Mouse (Mus musculus): ENCODE measurements around the gene S100a3.

The S100a3 gene

DNA sequence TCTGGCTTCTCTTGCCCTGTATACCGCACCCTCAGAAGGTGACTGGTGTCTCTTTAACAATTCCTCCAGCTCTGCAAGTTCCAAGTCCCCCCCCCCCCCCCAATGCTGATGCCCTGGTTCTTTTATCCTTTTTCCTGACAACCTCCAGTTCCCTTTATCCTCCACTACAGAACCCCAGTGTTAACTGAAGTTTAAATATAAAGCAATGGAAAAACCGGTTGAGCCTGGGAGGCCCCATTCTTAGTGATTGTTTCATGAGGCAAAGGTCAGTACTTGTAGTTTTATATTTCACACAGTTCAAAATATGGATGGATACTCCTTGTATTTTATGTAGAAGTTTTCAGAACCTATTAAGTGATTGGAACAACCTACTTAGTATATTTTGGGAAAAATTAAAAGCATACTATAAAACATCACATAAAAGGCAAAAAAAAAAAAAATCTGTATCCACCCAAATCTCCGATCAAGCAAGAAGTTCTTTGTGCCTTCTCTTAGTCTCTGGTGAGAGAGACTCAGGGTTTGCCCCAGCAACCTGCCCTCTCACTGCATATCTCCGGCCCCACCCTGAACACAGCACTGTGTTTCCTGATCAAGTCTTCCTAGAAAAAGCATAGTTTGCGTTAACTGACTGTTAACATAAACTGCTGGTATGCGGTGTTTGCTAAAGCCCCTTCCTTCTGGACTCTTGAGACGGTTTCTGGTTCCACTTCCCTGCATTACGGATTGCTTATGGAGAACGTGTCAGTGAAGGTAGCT, 66.1 kb downstream of the S100a3 start:
- peak in 1 of 2 experiments; percentile 4 for DNase-seq (ENCODE audit: low spot score in 2 of 2)

DNA sequence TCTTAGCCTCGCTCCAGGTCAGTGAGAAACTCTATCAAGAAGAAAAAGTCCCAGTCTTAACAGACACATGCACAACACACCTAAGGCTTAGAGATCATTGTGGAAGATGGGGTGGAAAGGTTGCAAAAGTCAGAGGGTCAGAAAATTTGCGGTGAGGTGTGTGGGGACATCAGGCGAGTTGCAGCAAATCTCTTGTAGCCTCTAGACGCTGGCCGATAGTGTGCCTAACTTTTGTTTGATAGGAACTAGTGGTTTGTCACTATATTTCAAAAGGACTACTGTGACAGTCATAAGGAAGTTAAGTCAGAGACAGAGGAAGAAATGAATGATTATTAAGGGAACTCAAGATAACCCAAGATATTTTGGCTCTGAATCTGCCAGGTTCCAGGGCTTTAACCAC, 67.0 kb downstream of the S100a3 start:
- no peak for DNase-seq (ENCODE audit: low spot score in 2 of 2)

- DNase-seq (ENCODE audit: low spot score in 2 of 2), result no peak
These were observed 67.4 kb downstream of the S100a3 start for GRCm38 (mm10) chr3:90627807-90628206.

- DNase-seq (ENCODE audit: low spot score in 2 of 2), result no peak
These were observed 68.9 kb downstream of the S100a3 start for GRCm38 (mm10) chr3:90629298-90629697.

GRCm38 (mm10) chr3:90631984-90632383, 71.6 kb downstream of the S100a3 start:
- DNase-seq (ENCODE audit: low spot score in 2 of 2), result no peak

- DNase-seq (ENCODE audit: low spot score in 2 of 2), result no peak
These were observed 78.3 kb downstream of the S100a3 start for GRCm38 (mm10) chr3:90638511-90639275.

DNA sequence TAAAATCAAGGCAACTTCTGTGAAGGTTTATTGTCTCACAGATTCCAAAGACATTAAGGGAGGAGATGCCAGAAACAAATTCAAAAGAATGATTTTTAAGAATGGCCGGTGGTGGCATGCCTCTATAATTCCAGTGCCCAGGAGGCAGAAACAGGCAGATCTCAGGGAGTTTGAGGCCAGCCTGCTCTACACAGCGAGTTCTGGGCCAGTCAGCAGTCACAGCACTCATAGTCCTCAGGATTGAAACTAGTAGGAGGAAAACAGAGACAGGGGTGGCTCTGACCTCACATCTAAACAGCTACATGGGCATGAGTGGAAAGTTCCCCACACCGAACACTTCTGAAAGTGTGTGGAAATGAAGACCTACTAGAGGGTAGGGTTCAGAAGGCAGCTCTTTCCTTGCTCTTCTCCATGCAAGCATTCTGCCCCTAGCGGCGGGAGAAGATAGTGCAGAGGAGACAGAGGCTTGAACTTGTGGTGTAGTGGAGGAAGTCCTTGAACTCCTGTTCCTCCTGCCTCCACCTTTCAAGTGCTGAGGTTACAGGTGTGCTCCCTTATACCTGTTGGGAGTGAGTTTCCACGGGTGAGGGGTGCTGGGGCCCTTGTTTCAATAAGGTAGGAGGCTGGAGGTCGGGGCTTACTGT, 79.3 kb downstream of the S100a3 start:
- DNase-seq (ENCODE audit: low spot score in 2 of 2), result no peak

GRCm38 (mm10) chr3:90640981-90641380, 80.6 kb downstream of the S100a3 start:
- no peak for DNase-seq (ENCODE audit: low spot score in 2 of 2)

- DNase-seq (ENCODE audit: low spot score in 2 of 2), result no peak
These were observed 83.8 kb downstream of the S100a3 start for GRCm38 (mm10) chr3:90644220-90644619.

DNA sequence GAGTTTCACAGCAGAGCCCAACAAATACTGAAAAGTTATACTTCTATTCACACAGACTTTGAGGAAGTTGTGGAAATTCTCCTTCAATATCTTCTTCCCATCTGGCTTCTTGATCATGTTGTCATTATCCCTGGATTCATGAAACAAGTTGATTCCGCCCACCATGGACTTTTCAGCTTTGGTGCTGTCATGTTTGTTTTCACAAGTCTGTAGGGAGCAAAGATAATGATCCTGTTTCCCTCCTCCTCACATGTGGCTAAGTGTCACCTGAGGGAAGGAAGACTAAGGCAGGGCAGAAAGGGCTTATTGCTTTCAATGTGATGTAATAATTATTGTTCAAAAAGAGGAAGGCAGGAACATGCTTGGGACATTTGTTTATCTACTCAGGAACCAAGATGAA, 86.9 kb downstream of the S100a3 start:
- DNase-seq (ENCODE audit: low spot score in 2 of 2), result no peak

- no peak for DNase-seq (ENCODE audit: low spot score in 2 of 2)
These were observed 88.6 kb downstream of the S100a3 start for GRCm38 (mm10) chr3:90648981-90649380.

- DNase-seq (ENCODE audit: low spot score in 2 of 2), result no peak
These were observed 89.5 kb downstream of the S100a3 start for GRCm38 (mm10) chr3:90649832-90650231.

Data from urinary bladder, adult 18-20 months (tissue).